Mouse (Mus musculus) T-cell, adult 2 months (primary cell): ENCODE measurements around the gene Spsb4.
A peak's percentile ranks its signal among the peaks of the same experiment; 100 is the strongest.

Source experiments
- DNase-seq: peaks from one replicate; pipeline ENCODE4 v3.0.0; 2022; ENCODE audit warnings: low spot score

Gene Spsb4

DNA sequence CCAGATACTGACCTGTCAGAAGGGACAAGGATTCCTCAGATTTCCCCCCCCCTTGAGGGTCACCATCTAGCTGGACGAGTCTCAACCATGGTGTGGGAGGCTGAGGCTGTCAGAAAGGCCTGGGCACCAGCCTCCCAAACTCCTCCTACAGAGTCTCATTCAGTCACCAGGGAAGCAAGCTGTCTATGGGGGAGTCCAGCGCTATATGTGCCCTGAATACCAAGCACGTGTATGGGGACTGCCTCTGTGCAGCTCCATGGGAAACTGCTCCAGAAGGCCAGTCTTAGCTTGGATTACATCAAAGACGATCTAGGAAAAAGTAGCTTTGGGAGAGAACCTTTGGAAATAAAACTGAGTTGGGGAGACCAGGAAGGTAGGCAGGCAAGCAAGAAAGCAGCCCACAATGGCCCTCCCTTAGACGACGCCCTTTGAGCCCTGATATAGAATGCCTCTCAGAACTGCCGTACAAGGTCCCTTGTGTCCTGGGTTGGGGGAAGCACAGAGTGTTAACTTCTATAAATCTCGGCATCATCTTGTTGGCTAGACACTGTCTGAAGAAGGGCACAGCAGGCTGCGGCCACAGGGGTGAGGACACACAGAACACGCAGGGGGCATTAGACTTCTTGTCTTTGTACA is 40.4 kb downstream of the Spsb4 start:
- no peak for DNase-seq

GRCm38 (mm10) chr9:96977287-96978145 is 41.1 kb downstream of the Spsb4 start:
- DNase-seq = no peak

GRCm38 (mm10) chr9:96973091-96973490 is 45.6 kb downstream of the Spsb4 start:
- no peak for DNase-seq

DNA sequence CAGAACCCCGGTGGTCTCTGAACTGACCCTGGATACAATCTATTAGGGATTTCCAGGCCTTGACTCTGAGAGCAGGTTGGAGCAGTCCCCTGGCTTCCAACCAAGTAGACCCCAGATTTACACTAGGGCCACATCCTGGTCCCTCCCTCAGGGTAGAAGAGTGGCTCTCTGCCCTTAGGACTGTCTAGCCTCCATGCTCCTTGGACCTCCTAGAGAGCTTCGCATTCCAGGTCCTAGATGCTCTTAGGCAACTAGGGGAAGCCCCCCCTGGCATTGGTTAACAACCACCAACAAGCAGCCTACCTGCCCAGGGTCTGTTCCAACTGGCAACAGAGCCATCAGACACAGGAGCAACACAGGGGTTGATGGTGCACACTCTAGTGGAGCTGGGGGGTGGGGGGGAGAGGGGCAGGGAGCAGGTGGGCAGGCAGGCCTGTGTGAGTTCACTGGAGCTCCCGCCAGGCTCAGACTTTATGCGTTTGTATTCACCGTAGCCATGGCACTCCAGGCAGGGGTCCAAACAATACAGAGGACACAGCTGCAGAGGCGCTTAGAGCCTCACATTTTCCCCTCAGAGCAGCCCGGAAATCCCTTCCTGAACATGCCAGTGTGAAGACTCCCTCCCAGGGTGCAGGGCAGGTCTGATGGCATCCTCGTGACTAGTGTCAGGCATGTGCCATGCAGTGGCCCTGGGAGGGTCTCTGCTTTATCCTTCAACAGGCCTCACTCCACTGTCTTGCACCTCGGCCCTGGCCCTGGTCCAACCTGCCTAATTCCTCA is 46.8 kb downstream of the Spsb4 start:
- DNase-seq = no peak

GRCm38 (mm10) chr9:96967516-96967915 is 51.1 kb downstream of the Spsb4 start:
- DNase-seq = no peak

DNA sequence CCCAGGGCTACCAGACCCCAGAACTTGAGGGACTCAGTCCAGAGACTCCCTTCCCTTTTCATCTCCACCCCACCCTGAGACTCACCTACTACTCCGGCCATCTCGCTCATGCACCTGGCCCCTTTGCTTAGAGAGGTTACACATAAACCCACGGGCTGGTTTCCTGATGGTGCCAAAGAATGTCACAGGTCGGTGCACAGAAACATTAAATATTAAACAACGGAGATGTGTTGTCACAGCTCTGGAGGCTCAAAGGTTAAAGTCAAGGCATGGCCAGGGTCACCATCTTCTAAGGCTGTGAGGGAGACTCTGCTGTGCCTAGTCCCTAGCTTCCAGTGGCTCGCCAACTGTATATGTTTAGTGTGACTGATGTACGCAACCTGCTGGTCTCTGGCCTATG is 52.2 kb downstream of the Spsb4 start:
- no peak for DNase-seq

- no peak for DNase-seq
Measured at GRCm38 (mm10) chr9:96963443-96964215, 55.0 kb downstream of the Spsb4 start.

DNA sequence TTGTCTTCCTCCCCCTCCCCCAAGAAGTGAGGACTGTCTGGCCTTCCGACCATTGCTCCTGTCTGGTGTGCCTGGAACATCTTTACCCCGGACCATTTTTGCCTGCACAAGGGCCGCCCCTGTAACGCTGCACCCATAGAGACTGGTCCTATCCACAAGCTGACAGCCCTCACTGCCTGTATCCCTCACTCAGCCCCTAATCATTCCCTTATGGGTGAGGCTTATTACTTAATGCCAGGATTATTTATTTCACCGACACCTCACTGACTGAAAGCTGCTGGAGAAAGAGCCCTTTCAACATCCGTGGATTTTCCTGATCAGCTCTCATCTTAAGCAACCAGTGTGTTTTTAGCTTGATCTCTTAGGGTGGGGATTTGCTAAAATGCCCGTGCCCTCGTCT is 55.9 kb downstream of the Spsb4 start:
- DNase-seq = no peak

DNA sequence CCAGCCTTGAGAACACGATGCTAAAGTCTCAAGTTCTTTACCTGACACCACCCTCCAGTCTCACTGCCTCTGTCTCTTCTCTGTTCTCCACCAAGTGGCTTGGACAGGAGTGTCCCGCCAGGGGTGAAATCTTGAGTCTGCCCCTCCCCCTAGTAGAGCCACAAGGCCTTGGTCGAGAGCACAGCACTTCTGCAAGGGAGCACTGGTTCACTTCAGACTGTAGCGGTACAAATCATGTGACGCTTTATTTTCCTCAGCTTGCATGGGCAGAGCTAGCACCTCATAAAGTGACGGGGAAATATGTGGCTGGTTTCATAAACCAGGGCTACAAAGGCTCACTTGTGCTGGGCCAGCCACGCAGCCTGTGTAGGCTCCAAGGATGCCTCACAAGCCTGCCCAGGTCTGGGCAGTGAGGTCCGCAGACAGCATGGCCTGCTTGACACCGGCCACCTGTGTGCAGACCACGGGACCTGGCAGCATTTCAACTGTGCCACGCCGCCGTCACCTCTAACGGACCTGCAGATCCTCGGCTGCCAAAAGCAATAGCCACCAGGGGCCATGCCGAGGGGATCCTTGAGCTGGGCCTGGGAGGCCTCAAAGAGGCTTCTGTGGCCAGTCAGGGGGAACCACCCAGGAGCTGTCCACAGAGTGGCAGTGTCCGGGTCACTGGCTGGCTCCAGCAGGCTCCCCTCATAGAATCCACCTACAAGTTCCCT is 56.5 kb downstream of the Spsb4 start:
- DNase-seq = no peak

GRCm38 (mm10) chr9:96961006-96961405 is 57.6 kb downstream of the Spsb4 start:
- peak; percentile 31 for DNase-seq

- peak; percentile 34 for DNase-seq
Measured at GRCm38 (mm10) chr9:96960241-96960640, 58.4 kb downstream of the Spsb4 start.

- DNase-seq = no peak
Measured at GRCm38 (mm10) chr9:96959469-96959868, 59.2 kb downstream of the Spsb4 start.

DNA sequence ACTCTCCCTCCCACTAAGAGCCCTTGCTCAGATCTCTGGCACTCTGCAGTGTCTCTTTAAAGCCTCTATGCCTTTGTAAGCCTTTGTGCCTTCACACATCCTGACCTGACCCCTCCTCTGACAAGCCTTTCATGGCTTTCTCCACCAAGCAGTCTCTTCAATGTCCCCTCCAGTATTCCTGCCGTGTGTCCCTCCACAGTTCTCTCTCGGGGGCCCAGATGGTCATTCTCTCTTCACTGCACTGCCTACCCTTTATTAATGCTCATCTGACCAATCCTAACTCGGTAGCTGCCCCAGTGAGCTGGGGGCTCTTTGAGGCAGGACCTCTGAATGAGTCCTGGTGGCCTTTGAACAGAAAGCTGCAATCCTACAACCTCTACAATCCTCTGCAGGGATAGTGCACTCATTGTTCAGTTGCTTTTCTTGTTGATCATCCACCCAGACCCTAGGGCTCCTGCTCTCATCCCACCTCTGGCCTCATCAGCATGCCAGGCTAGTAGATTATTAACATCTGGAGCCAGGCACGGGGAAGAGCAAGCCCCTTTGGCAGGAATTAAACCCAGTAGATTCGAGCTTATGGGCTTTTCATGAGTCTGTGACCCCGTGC is 60.5 kb downstream of the Spsb4 start:
- no peak for DNase-seq

GRCm38 (mm10) chr9:96957298-96957865 is 61.3 kb downstream of the Spsb4 start:
- DNase-seq = peak; percentile 62

- DNase-seq = no peak
Measured at GRCm38 (mm10) chr9:96956646-96957297, 61.9 kb downstream of the Spsb4 start.

DNA sequence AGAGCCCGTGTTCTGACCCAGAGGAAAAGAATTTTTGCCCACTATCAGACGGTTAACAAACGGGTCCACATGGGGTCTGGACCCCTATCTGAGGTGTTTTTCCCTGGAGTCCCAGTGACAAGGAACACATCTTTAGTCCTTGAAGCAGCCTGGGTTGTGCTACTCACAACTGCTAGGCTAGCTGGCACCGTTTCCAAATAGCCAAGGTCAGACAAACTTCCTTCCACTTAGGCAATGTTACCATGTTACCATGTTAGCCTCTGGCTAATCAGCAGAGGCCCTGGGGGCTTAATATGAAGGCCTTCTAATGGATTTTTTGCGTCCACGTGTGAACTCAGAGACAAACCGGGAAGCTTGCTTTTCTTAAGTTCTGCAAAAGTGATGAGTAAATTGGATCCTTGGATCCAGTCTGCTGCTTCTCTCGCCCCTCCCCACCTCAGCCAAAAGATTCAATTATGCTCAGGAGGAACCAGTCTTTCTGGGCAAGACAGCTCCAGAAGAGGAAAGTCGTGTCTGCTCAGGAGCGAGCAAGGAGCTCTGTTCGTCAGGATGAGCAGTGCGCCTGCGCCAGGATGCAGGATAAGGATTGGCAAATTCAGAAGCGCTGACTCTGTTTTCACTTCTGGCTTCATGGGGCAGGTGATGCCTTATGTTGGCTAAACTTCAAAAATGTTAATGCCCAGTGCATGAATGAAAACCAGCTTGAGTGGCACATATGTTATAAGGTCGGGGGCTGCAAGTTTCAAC is 64.4 kb downstream of the Spsb4 start:
- no peak for DNase-seq

DNA sequence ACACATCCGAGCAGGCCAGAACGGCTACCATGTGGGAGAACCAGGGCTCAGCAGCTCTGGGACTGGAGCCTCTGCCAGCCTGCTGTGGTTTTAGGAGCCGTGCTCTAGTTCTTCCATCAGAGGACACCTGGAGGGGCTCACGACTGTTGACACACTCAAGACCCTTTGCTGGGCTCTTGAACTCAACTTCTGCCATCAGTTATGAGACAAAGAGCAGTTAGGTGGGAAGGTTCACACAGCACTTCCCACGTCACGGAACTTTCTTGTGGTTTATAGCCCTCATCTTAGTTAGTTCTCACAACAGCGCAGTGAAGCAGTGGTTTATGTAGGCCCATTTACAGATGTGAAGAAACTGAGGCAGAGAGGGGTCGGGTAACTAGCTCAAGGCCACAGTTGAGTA is 65.2 kb downstream of the Spsb4 start:
- DNase-seq = peak; percentile 76

- DNase-seq = no peak
Measured at GRCm38 (mm10) chr9:96952310-96952975, 66.2 kb downstream of the Spsb4 start.

GRCm38 (mm10) chr9:96949551-96949950 is 69.1 kb downstream of the Spsb4 start:
- no peak for DNase-seq
